In the genomic region with DNA sequence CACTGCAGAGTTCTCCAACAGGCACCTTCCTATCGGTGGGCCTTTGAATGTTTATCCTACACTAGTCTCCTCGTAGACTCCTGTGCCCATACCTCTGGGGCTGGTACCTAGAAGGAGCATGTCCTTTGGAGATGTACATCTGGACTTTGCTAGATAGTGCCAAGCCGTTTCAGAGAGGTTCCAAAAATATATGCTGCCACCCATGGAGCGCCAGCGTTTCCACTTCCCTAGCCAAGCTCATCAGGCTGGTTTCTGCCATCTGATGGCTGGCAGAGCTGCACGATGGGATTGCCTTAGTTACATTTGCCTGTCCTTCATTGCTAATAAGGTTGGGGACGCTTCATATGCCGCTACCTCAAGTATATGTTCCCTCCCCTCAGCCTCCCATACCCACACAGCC, we compare ENCODE assay signal across 20 mouse cellular contexts.
DNase-seq lines count a peak whose midpoint lies in the region; TF ChIP-seq lines count a peak whose summit lies in the region.
"Had no signal": no experiment of that assay in that cellular context is flagged by ENCODE, and none has a peak within 500 bp of the region (broad histone marks: within the 10 kb centered on the region; RNA-seq: fewer than 3 reads in every experiment).

No protein-coding gene starts in this region.

- no peaks in the 10 kb centered on the region for H3K36me3 ChIP-seq in forebrain, embryonic 10.5 days (replicated peaks)
- H3K36me3 ChIP-seq: embryonic facial prominence, embryonic 15.5 days; hindbrain, embryonic 15.5 days; intestine, embryonic 15.5 days; liver, embryonic 15.5 days; midbrain, embryonic 12.5 days had no signal

- H3K27ac ChIP-seq in layer of hippocampus, adult 2 months = peak overlapping the region; percentile 77
- no peak overlapping the region for H3K27ac ChIP-seq in forebrain, embryonic 10.5 days
- H3K27ac ChIP-seq: embryonic facial prominence, embryonic 15.5 days; hindbrain, embryonic 15.5 days; intestine, embryonic 15.5 days; liver, embryonic 15.5 days; midbrain, embryonic 12.5 days had no signal

- TF ChIP-seq CTCF in layer of hippocampus, adult 2 months (conservative IDR thresholded peaks at IDR 0.05) = no peak

- no peaks in the 10 kb centered on the region for H3K4me1 ChIP-seq in forebrain, embryonic 10.5 days
- H3K4me1 ChIP-seq: intestine, embryonic 15.5 days; liver, embryonic 15.5 days; midbrain, embryonic 12.5 days had no signal

- DNase-seq in layer of hippocampus, adult 2 months (ENCODE audit: low spot score in 2 of 2) = peak; percentile 31 to 35
- no peak for DNase-seq in layer of hippocampus, postnatal 36 days
- DNase-seq in right cerebral cortex, postnatal 25 days = peak; percentile 45
- DNase-seq in right cerebral cortex, postnatal 14 days = no peak
- DNase-seq in cerebellum, postnatal 10 days = peak; percentile 65 to 75
- no peak for DNase-seq in forebrain, embryonic 10.5 days (ENCODE audit: extremely low spot score, low spot score)
- DNase-seq in urinary bladder, adult 18-20 months (ENCODE audit: low spot score in 2 of 2) = no peak
- DNase-seq: adrenal gland, postnatal 36 days; gastrocnemius, postnatal 10 days; heart, adult 18-20 months; heart, postnatal 36 days; kidney, adult 9 months; kidney, postnatal 36 days; retina, postnatal 1 day; thymus, postnatal 4 days had no signal

- WGBS in forebrain, embryonic 10.5 days = 90% methylated on average over 8 of the region's 8 CpGs

- H3K4me3 ChIP-seq in layer of hippocampus, adult 2 months = no peak overlapping the region
- H3K4me3 ChIP-seq in forebrain, embryonic 10.5 days = no peak overlapping the region
- H3K4me3 ChIP-seq: embryonic facial prominence, embryonic 15.5 days; hindbrain, embryonic 15.5 days; intestine, embryonic 15.5 days; liver, embryonic 15.5 days; midbrain, embryonic 12.5 days had no signal

- no peaks in the 10 kb centered on the region for H3K27me3 ChIP-seq in forebrain, embryonic 10.5 days (ENCODE audit: poor library complexity, severe bottlenecking)
- H3K27me3 ChIP-seq: embryonic facial prominence, embryonic 15.5 days; hindbrain, embryonic 15.5 days; intestine, embryonic 15.5 days; liver, embryonic 15.5 days; midbrain, embryonic 12.5 days had no signal

- no peaks in the 10 kb centered on the region for H3K9me3 ChIP-seq in forebrain, embryonic 10.5 days
- H3K9me3 ChIP-seq: embryonic facial prominence, embryonic 15.5 days; hindbrain, embryonic 15.5 days; intestine, embryonic 15.5 days; liver, embryonic 15.5 days; midbrain, embryonic 12.5 days had no signal

Comparison
In these comparisons a context has a peak if more than half of its experiments do, and no peak if none do; other contexts are left out.
1. DNase-seq: peak in layer of hippocampus, adult 2 months (2 of 2), right cerebral cortex, postnatal 25 days (single experiment) and cerebellum, postnatal 10 days (2 of 2); none in layer of hippocampus, postnatal 36 days (0 of 2), right cerebral cortex, postnatal 14 days (single experiment), forebrain, embryonic 10.5 days (single experiment) and urinary bladder, adult 18-20 months (0 of 2).